Mouse (Mus musculus) liver, embryonic 16.5 days (tissue): ENCODE data around the gene Calml3. TPM values are rescaled to one million over a fixed set of nuclear protein-coding genes. Genes with fewer than 3 reads are reported as not detected.

Source experiments
- ATAC-seq: fragments of 200-750 bp; cut with Nextera tagmentation; 2 replicates; pipeline ENCODE4 v1.8.0; 2017; ENCODE audit warnings: low read depth, mild to moderate bottlenecking, moderate number of reproducible peaks, moderate library complexity
- H3K27ac ChIP-seq: fragments of 300-500 bp; sonication (generic); 2 replicates; pipeline ENCODE4 v1.5.1; 2014; ENCODE audit warnings: mild to moderate bottlenecking, low read length
- H3K27me3 ChIP-seq: fragments of 300-500 bp; sonication (generic); 2 replicates; pipeline ENCODE4 v1.6.1; 2014; ENCODE audit warnings: low read depth, low read length, mixed read lengths; ENCODE audit not compliant: control insufficient read depth, insufficient read depth
- H3K36me3 ChIP-seq: fragments of 300-500 bp; sonication (generic); 2 replicates; pipeline ENCODE4 v1.6.1; 2014; ENCODE audit warnings: mild to moderate bottlenecking; ENCODE audit not compliant: control insufficient read depth, insufficient read depth
- H3K4me1 ChIP-seq: fragments of 300-500 bp; sonication (generic); 2 replicates; pipeline ENCODE4 v1.6.1; 2014; ENCODE audit warnings: low read depth, low read length, mixed read lengths; ENCODE audit not compliant: control insufficient read depth
- H3K4me2 ChIP-seq: fragments of 300-500 bp; sonication (generic); 2 replicates; pipeline ENCODE4 v1.6.1; 2014; ENCODE audit warnings: low read depth, low read length, mixed read lengths
- H3K4me3 ChIP-seq: fragments of 300-500 bp; sonication (generic); 2 replicates; pipeline ENCODE4 v1.5.1; 2014; ENCODE audit warnings: low read depth, mild to moderate bottlenecking, low read length
- H3K9ac ChIP-seq: fragments of 300-500 bp; sonication (generic); 2 replicates; pipeline ENCODE4 v1.6.1; 2014; ENCODE audit warnings: low read depth, low read length
- H3K9me3 ChIP-seq: fragments of 300-500 bp; sonication (generic); replicated peaks from 2 replicates; pipeline ENCODE4 v1.6.1; 2016; ENCODE audit warnings: low read length; ENCODE audit not compliant: control insufficient read depth
- WGBS: fragments of 180-500 bp; shearing (Covaris S2); extraction: QIAGEN DNeasy Blood & Tissue Kit; methylation state at CpG from one replicate; pipeline ENCODE4 v1.1.7; 2014; ENCODE audit not compliant: insufficient replicate concordance; 5-methylcytosine and 5-hydroxymethylcytosine counted together
- polyA plus RNA-seq: library from polyadenylated mRNA; unstranded; fragments of >200 nt; fragmentation: Nextera tagmentation; extraction: Ambion mirVana; gene quantifications from 2 replicates; pipeline ENCODE4 v1.2.1, GENCODE M21; 2015

Calml3 gene
- polyA plus RNA-seq, 1 experiment from 2014 or later: not detected

DNA sequence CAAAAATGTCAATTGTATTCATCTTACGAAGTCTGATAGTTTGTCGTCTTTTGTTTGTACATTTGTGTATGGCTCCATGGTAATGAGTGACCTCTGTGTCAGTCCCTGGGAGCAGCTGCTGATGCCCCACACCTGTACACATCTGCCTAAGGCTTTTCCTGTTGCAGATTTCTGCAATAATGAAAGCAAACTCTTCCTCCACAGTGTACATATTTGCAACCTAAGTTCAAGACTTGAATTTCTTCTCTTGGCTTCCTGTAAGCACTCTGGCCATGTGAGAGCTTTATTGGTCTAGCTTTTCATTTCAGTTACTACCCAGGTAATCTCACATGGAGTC is 14.6 kb upstream of the Calml3 start:
- no peaks in the 10 kb centered on the region for H3K9me3 ChIP-seq
- 77% methylated on average over 2 of the region's 2 CpGs for WGBS
- no peak overlapping the region for H3K4me3 ChIP-seq
- H3K27ac ChIP-seq: no peak overlapping the region
- H3K27me3 ChIP-seq: no peaks in the 10 kb centered on the region
- no peak overlapping the region for H3K4me2 ChIP-seq
- ATAC-seq: no peak
- peaks cover 3% of the 10 kb centered on the region for H3K4me1 ChIP-seq
- H3K9ac ChIP-seq: no peak overlapping the region
- no peaks in the 10 kb centered on the region for H3K36me3 ChIP-seq

DNA sequence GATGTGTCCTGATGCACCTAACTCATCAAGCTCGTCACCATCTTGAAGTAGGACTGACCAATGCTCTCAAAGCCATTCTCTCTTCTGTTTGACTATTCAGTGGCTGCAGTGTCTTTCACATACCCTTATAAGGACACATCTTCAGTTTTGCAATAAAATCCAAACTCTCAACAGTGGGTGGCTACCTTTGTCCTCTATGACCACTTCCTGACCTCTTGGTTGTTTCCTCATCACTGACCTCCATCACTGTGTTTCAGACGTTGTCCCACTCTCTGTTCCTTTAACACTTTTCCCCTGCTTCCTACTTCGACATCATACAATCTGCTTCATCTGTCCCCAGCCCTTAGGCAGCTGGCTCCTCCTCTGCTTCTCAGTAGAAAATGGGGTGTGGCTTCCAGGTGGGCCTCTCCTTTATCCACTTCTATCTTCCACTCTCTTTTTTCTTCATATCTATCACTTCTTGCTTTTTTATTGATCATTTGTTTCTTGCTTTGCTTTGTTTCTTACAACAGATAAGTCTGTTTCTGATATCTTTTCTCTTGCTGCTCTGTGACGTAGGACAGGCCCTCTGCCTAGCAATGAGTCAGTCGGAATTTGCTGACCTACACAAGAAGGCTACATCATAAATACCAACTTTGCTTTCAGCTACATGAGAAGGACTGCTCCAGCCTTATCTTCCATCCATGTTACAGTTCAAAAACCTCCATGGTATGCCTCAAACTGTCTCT is 14.1 kb upstream of the Calml3 start:
- Histone ChIP-seq H3K9ac (no peak overlapping the region), H3K4me3 (no peak overlapping the region), H3K27ac (no peak overlapping the region), H3K4me1 (peaks cover 3% of the 10 kb centered on the region), H3K4me2 (no peak overlapping the region), H3K36me3 (no peaks in the 10 kb centered on the region), H3K9me3 (no peaks in the 10 kb centered on the region), H3K27me3 (no peaks in the 10 kb centered on the region)
- WGBS: 50% methylated on average over 5 of the region's 5 CpGs
- ATAC-seq: no peak

DNA sequence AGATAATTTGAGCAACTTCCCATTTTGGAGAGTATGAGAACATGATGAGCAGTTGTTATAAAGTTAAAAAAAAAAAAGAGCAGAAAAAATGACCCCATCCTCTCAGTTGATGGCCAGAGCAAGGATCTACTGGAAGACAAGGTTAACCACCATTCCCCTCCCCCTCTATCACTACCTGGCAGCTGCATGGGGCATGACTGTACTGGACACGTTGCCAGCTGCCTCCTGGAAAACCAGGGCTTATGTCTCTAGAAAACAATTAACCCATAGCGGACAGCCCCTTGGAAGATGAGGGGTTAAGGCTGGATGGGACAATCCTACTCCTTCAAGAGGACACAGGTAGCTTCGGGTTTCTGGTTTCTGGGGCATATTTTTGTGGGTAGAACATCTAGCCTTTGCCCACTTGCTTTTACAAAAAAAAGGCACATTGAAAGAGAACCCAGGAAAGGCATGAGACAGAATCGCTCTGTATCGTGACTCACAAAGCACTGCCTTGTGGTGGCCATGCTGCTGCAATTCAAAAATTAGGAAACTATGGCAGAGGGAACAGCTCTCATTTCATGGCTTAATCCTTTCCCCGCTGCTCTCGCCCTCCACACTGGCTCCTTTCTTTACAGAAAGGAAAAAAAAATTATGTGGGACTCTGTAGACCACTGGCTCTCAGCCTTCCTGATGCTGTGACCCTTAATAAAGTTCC is 3.2 kb upstream of the Calml3 start:
- ATAC-seq: no peak
- Histone ChIP-seq H3K36me3 (no peaks in the 10 kb centered on the region), H3K27me3 (no peaks in the 10 kb centered on the region), H3K27ac (no peak overlapping the region), H3K9me3 (no peaks in the 10 kb centered on the region), H3K4me2 (no peak overlapping the region), H3K4me3 (no peak overlapping the region), H3K4me1 (no peaks in the 10 kb centered on the region), H3K9ac (no peak overlapping the region)
- 63% methylated on average over 7 of the region's 7 CpGs for WGBS

DNA sequence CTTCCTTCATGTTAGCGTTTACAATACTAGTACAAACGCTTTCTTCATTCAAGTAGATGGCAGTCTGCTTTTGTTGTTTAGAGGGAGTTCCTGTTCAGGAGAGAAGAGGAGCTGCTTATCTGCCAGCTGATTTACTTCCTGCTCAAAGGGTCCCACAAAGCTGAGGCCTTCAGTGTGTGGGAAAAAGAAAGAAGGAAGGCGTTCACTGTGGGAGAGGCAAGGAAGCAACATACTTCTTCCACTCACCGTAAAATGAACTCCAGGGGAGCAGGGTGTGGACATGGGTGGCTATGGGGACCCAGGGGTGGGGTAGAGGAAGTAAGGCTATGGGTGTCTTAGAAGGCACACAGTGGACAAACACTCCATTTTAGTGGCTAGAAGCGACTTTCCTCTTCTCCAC is 1.5 kb upstream of the Calml3 start:
- ATAC-seq: no peak
- Histone ChIP-seq H3K36me3 (no peaks in the 10 kb centered on the region), H3K27ac (no peak overlapping the region), H3K4me3 (no peak overlapping the region), H3K4me1 (no peaks in the 10 kb centered on the region), H3K9me3 (no peaks in the 10 kb centered on the region), H3K27me3 (no peaks in the 10 kb centered on the region), H3K9ac (no peak overlapping the region), H3K4me2 (no peak overlapping the region)
- WGBS: 31% methylated on average over 5 of the region's 5 CpGs

DNA sequence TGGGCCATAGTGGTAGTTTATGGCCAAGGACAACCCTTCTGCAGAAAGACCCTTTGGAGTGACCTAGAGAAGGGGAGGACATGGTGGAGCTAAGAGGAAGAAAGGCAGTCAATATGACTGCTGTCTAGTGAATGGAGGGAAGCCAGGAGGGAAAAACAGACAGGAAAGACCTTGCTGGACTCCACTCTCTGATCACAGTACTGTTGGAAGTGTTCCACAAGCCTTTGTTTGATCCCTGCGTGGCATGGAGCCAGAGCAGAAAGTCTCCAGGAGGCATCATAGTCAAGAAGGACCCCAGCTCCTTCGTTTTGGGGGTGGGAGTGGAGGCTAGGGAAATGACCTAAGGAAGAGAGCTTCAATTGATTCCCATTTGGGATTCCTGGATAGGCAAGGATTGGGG is 1.0 kb upstream of the Calml3 start:
- ATAC-seq: no peak
- Histone ChIP-seq H3K27ac (no peak overlapping the region), H3K4me1 (no peaks in the 10 kb centered on the region), H3K4me2 (no peak overlapping the region), H3K27me3 (no peaks in the 10 kb centered on the region), H3K36me3 (no peaks in the 10 kb centered on the region), H3K4me3 (no peak overlapping the region), H3K9ac (no peak overlapping the region), H3K9me3 (no peaks in the 10 kb centered on the region)
- WGBS: 41% methylated on average over 2 of the region's 2 CpGs

DNA sequence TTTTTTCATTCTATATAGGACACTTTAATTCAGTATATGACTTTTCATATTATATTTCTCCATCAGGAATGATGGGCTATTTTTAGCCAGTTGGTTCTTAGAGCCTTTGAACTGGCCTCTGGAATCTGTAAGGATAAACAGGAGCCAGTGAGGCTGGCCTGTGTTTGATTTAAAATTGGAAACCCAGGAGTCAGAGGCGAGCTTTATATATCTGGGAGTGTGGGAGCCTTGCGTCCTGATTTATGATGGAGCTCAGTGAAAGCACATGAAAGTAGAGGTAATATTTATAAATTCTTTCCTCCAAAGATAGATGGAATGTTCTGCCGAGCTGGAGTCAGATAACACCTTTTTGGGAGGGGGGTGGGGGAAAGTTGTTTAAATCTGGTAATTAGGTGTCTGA is 4.7 kb downstream of the Calml3 start:
- no peaks in the 10 kb centered on the region for H3K36me3 ChIP-seq
- no peaks in the 10 kb centered on the region for H3K27me3 ChIP-seq
- no peak overlapping the region for H3K27ac ChIP-seq
- H3K9me3 ChIP-seq: no peaks in the 10 kb centered on the region
- H3K4me3 ChIP-seq: no peak overlapping the region
- H3K9ac ChIP-seq: no peak overlapping the region
- no peak overlapping the region for H3K4me2 ChIP-seq
- H3K4me1 ChIP-seq: no peaks in the 10 kb centered on the region
- no peak for ATAC-seq
- 47% methylated on average over 3 of the region's 3 CpGs for WGBS

DNA sequence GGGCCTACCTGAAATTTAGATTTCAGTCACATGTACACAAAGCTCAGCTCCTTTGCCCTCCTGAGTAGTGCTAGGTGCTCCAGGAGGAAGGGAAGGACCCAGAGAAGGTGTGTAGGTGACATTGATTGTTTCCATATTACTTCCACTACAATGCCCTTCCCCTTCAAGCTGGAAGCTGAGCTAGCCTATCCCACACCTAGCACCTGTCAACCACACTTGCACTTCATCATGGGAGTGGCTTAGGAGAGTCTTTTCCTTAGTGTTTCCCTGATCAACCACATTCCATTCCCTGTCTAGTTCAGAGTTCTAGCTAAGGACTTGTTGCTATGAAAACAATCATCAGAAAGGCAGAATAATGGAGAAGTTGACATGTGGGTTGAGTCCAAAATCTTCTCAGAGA is 5.4 kb downstream of the Calml3 start:
- Histone ChIP-seq H3K9me3 (no peaks in the 10 kb centered on the region), H3K4me1 (no peaks in the 10 kb centered on the region), H3K36me3 (no peaks in the 10 kb centered on the region), H3K4me2 (no peak overlapping the region), H3K4me3 (no peak overlapping the region), H3K27ac (no peak overlapping the region), H3K27me3 (no peaks in the 10 kb centered on the region), H3K9ac (no peak overlapping the region)
- no peak for ATAC-seq

DNA sequence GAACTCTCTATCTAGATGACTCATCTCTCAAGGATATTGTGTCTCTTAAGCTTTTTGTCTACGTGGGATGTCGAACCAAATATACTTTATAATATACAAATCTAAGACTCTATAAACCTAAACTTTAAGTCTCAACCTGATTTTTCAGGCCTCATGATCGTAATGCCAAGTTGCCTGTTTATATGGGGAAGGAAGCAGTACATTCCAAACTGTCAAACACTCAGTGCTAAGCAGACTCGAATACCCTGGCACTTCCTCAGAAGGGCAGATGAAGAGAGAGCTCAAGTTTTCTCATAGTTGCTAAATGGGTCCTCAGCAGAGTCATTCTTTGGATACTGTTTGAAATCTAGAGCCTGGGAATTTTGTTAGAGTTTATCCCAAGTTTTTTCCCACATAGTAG is 7.5 kb downstream of the Calml3 start:
- no peak overlapping the region for H3K27ac ChIP-seq
- no peaks in the 10 kb centered on the region for H3K36me3 ChIP-seq
- H3K9me3 ChIP-seq: no peaks in the 10 kb centered on the region
- 49% methylated on average over 4 of the region's 4 CpGs for WGBS
- H3K4me3 ChIP-seq: no peak overlapping the region
- H3K27me3 ChIP-seq: no peaks in the 10 kb centered on the region
- no peaks in the 10 kb centered on the region for H3K4me1 ChIP-seq
- ATAC-seq: no peak
- H3K4me2 ChIP-seq: no peak overlapping the region
- H3K9ac ChIP-seq: no peak overlapping the region

DNA sequence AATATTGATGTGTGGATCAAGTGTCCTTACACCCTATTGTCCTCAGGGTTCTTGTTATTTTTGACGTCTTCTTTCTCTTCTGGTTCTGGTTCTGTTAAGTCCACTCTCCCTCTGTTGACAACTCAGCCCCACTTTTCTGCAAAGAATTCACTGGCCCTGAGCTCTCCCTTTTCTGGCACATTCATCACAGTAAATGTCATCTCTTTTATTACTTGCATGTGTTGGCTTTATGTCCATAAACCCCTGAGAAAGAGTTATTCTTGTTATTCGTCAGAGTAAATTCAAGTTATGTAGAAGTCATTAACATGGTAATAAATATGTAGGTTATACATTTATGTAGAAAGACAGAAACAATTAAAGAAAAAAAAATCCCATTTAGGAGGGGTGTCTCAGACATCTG is 14.6 kb downstream of the Calml3 start:
- Histone ChIP-seq H3K4me1 (no peaks in the 10 kb centered on the region), H3K9me3 (no peaks in the 10 kb centered on the region), H3K4me2 (no peak overlapping the region), H3K9ac (no peak overlapping the region), H3K36me3 (no peaks in the 10 kb centered on the region), H3K4me3 (no peak overlapping the region), H3K27ac (no peak overlapping the region), H3K27me3 (no peaks in the 10 kb centered on the region)
- whole genome bisulfite sequencing: 57% methylated on average over 2 of the region's 2 CpGs
- no peak for ATAC-seq
